Mouse (Mus musculus) lung, embryonic 16.5 days (tissue): ENCODE measurements at regions not wholly inside any gene's neighbourhood (a gene's known extent, or its start where the extent isn't known, plus 50 kb on each side); places are given as distances from the start of the nearest gene placed in this dataset.

Experiments used
- ATAC-seq: fragments of 200-750 bp; cut with Nextera tagmentation; 2 replicates; pipeline ENCODE4 v1.8.0; 2017; ENCODE audit warnings: low read depth, mild to moderate bottlenecking, moderate library complexity
- H3K27ac ChIP-seq: fragments of 300-500 bp; sonication (generic); 2 replicates; pipeline ENCODE4 v1.5.1; 2014; ENCODE audit warnings: mild to moderate bottlenecking, control low read depth, low read length
- H3K27me3 ChIP-seq: fragments of 300-500 bp; sonication (generic); 2 replicates; pipeline ENCODE4 v1.6.1; 2014; ENCODE audit warnings: low read depth, low read length, mixed read lengths; ENCODE audit not compliant: control insufficient read depth, insufficient read depth
- H3K36me3 ChIP-seq: fragments of 300-500 bp; sonication (generic); 2 replicates; pipeline ENCODE4 v1.6.1; 2014; ENCODE audit warnings: low read length; ENCODE audit not compliant: control insufficient read depth, insufficient read depth
- H3K4me1 ChIP-seq: fragments of 300-500 bp; sonication (generic); replicated peaks from 2 replicates; pipeline ENCODE4 v1.6.1; 2014; ENCODE audit warnings: low read length, mixed read lengths; ENCODE audit not compliant: control insufficient read depth, insufficient read depth
- H3K4me2 ChIP-seq: fragments of 300-500 bp; sonication (generic); 2 replicates; pipeline ENCODE4 v1.6.1; 2014; ENCODE audit warnings: low read depth, low read length, control low read depth
- H3K4me3 ChIP-seq: fragments of 300-500 bp; sonication (generic); 2 replicates; pipeline ENCODE4 v1.5.1; 2014; ENCODE audit warnings: mild to moderate bottlenecking, low read length, control low read depth
- H3K9ac ChIP-seq: fragments of 300-500 bp; sonication (generic); 2 replicates; pipeline ENCODE4 v1.6.1; 2014; ENCODE audit warnings: low read length, control low read depth
- H3K9me3 ChIP-seq: fragments of 300-500 bp; sonication (generic); 2 replicates; pipeline ENCODE4 v1.6.1; 2016; ENCODE audit warnings: low read length; ENCODE audit not compliant: control insufficient read depth
- WGBS: fragments of 180-500 bp; shearing (Covaris S2); extraction: QIAGEN DNeasy Blood & Tissue Kit; methylation state at CpG from one replicate; pipeline ENCODE4 v1.1.7; 2014; 5-methylcytosine and 5-hydroxymethylcytosine counted together

GRCm38 (mm10) chr3:121618561-121618960 is 52.0 kb upstream of the 4930432M17Rik start:
- ATAC-seq: no peak
- Histone ChIP-seq H3K27ac (no peak overlapping the region), H3K9me3 (no peaks in the 10 kb centered on the region), H3K4me2 (no peak overlapping the region), H3K4me3 (no peak overlapping the region), H3K27me3 (no peaks in the 10 kb centered on the region), H3K9ac (no peak overlapping the region), H3K4me1 (no peaks in the 10 kb centered on the region; the same call in 1 of the 2 replicates), H3K36me3 (no peaks in the 10 kb centered on the region)
- WGBS: 41% methylated on average over 2 of the region's 2 CpGs

DNA sequence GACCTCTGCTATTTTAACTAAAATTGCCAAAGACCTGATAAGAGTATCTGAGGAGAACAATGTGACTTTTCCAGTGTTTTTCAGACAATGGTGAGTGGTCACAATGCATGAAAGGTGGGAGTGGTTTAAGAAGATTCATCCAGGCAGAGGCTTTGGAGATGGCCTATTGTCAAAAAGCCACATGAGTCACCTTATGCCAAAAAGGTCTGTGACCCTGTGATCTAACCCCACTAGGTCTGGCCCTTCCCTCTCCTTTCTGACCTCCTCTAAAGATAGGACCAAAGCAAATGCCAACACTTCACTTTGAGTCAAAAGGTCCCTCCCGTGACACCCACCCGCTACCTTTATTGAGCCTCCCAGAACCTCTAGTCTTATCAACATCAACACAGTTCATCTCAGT is 52.4 kb upstream of the 4930432M17Rik start:
- Histone ChIP-seq H3K27me3 (no peaks in the 10 kb centered on the region), H3K9ac (no peak overlapping the region), H3K4me3 (no peak overlapping the region), H3K4me2 (no peak overlapping the region), H3K4me1 (no peaks in the 10 kb centered on the region; the same call in 1 of the 2 replicates), H3K36me3 (no peaks in the 10 kb centered on the region), H3K27ac (no peak overlapping the region), H3K9me3 (no peaks in the 10 kb centered on the region)
- WGBS: 65% methylated on average over 2 of the region's 2 CpGs
- ATAC-seq: no peak

- WGBS: 25% methylated on average over 7 of the region's 7 CpGs
- Histone ChIP-seq H3K36me3 (no peaks in the 10 kb centered on the region), H3K27me3 (no peaks in the 10 kb centered on the region), H3K9me3 (no peaks in the 10 kb centered on the region), H3K9ac (no peak overlapping the region), H3K4me3 (no peak overlapping the region), H3K27ac (no peak overlapping the region; the same call in 1 of the 2 replicates), H3K4me2 (no peak overlapping the region), H3K4me1 (no peaks in the 10 kb centered on the region; the same call in 1 of the 2 replicates)
- peak; percentile 58; the same call in 1 of the 2 replicates for ATAC-seq
These were observed 53.2 kb upstream of the 4930432M17Rik start for GRCm38 (mm10) chr3:121617351-121617750.

GRCm38 (mm10) chr3:121616075-121616474 is 54.5 kb upstream of the 4930432M17Rik start:
- H3K9ac ChIP-seq: no peak overlapping the region
- H3K27ac ChIP-seq: no peak overlapping the region
- no peak overlapping the region for H3K4me2 ChIP-seq
- H3K27me3 ChIP-seq: no peaks in the 10 kb centered on the region
- 91% methylated on average over 5 of the region's 5 CpGs for WGBS
- ATAC-seq: no peak
- H3K4me1 ChIP-seq: no peaks in the 10 kb centered on the region; the same call in 1 of the 2 replicates
- no peaks in the 10 kb centered on the region for H3K36me3 ChIP-seq
- H3K9me3 ChIP-seq: no peaks in the 10 kb centered on the region
- H3K4me3 ChIP-seq: no peak overlapping the region

- no peaks in the 10 kb centered on the region for H3K36me3 ChIP-seq
- H3K4me2 ChIP-seq: no peak overlapping the region
- no peak overlapping the region for H3K9ac ChIP-seq
- H3K9me3 ChIP-seq: no peaks in the 10 kb centered on the region
- no peaks in the 10 kb centered on the region; the same call in 1 of the 2 replicates for H3K4me1 ChIP-seq
- ATAC-seq: no peak
- 77% methylated on average over 7 of the region's 7 CpGs for WGBS
- no peak overlapping the region for H3K4me3 ChIP-seq
- no peaks in the 10 kb centered on the region for H3K27me3 ChIP-seq
- no peak overlapping the region for H3K27ac ChIP-seq
These were observed 55.8 kb upstream of the 4930432M17Rik start for GRCm38 (mm10) chr3:121614741-121615140.

DNA sequence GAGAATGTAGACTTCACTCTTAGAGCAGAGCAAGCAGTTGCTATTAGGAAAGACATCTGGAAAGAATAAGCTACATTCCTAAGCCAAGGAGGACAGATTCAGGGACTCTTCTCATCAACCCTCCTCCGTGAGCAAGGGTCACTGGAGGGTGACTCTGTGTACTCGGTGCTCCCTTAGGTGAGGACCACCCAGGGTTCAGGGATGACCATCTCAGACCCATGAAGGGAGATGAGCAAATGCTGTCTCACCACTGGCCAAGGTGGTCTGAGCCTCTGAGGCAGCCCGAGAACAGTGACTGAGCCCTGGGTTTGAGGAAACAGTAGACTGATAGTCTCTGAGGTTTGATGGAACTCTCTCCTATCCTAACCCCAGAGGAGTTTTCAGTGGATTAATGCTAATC is 57.3 kb upstream of the 4930432M17Rik start:
- no peak overlapping the region for H3K27ac ChIP-seq
- WGBS: 63% methylated on average over 3 of the region's 3 CpGs

DNA sequence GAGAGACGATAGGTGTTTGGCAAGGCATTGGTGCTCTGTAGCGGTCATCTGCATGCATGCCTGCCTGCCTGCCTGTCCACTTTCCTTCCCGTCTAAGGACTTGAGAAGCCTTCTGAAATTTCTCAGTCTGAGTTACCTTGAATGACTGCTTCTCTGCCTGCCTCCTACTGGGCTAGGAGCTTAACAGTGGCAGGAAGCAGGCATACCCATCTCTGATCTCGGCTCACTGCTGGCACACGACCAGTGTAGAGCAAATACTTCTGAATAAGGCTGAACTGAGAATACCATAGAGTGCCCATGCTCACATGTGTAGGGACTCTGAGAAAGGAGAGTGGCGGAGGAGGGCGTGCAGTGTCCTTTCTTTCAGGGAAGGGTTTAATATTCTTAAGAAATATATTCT is 60.7 kb upstream of the 4930432M17Rik start:
- Histone ChIP-seq H3K9me3 (no peaks in the 10 kb centered on the region), H3K36me3 (no peaks in the 10 kb centered on the region), H3K27ac (no peak overlapping the region), H3K4me2 (no peak overlapping the region), H3K27me3 (no peaks in the 10 kb centered on the region), H3K4me1 (peaks cover 5% of the 10 kb centered on the region; the same call in 1 of the 2 replicates), H3K9ac (no peak overlapping the region), H3K4me3 (no peak overlapping the region)
- ATAC-seq: peak; percentile 54; the same call in 1 of the 2 replicates
- 59% methylated on average over 7 of the region's 7 CpGs for WGBS

More for the DNA sequence above, 57.3 kb upstream of the 4930432M17Rik start:
- Histone ChIP-seq H3K27me3 (no peaks in the 10 kb centered on the region), H3K4me3 (no peak overlapping the region), H3K36me3 (no peaks in the 10 kb centered on the region), H3K9me3 (no peaks in the 10 kb centered on the region), H3K4me2 (no peak overlapping the region), H3K4me1 (no peaks in the 10 kb centered on the region; the same call in 1 of the 2 replicates), H3K9ac (no peak overlapping the region)
- no peak for ATAC-seq

GRCm38 (mm10) chr3:121609090-121609489 is 61.5 kb upstream of the 4930432M17Rik start:
- Histone ChIP-seq H3K9ac (no peak overlapping the region), H3K27ac (no peak overlapping the region)
- 34% methylated on average over 7 of the region's 7 CpGs for WGBS

GRCm38 (mm10) chr3:121604737-121605136 is 65.8 kb upstream of the 4930432M17Rik start:
- Histone ChIP-seq H3K27ac (peak overlapping the region; percentile 82), H3K9me3 (no peaks in the 10 kb centered on the region), H3K36me3 (no peaks in the 10 kb centered on the region), H3K4me2 (no peak overlapping the region), H3K27me3 (no peaks in the 10 kb centered on the region), H3K9ac (no peak overlapping the region), H3K4me3 (no peak overlapping the region), H3K4me1 (peaks cover 28% of the 10 kb centered on the region)
- ATAC-seq: peak; percentile 89
- WGBS: 38% methylated on average over 6 of the region's 6 CpGs

More at GRCm38 (mm10) chr3:121609090-121609489, 61.5 kb upstream of the 4930432M17Rik start:
- no peaks in the 10 kb centered on the region for H3K9me3 ChIP-seq
- peaks cover 12% of the 10 kb centered on the region for H3K4me1 ChIP-seq
- no peaks in the 10 kb centered on the region for H3K27me3 ChIP-seq
- ATAC-seq: no peak
- H3K36me3 ChIP-seq: no peaks in the 10 kb centered on the region
- no peak overlapping the region for H3K4me2 ChIP-seq
- no peak overlapping the region for H3K4me3 ChIP-seq

DNA sequence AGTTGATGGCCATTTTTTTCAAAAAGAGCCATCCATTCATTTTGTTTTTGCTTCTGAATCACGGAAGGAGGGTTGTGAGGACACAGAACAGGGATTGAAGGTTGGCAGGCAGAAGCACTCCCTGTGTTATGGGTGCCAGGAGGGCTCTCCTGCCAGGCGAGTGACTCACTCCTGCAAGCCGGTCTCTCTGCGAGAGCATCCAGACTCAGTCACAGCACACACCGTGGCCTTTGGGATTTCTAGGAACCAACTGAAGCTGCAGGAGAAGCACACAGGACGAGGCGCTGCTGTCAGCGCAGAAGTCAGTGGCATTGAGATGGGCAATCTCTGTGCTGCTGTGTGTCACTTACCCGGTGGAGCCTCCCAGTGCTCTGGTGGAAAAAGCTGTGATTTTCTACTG is 66.5 kb upstream of the 4930432M17Rik start:
- WGBS: 72% methylated on average over 9 of the region's 9 CpGs
- H3K9me3 ChIP-seq: no peaks in the 10 kb centered on the region
- H3K27ac ChIP-seq: peak overlapping the region; percentile 73
- peaks cover 28% of the 10 kb centered on the region for H3K4me1 ChIP-seq
- peak; percentile 4; the same call in 1 of the 2 replicates for ATAC-seq
- H3K4me2 ChIP-seq: no peak overlapping the region
- no peak overlapping the region for H3K4me3 ChIP-seq
- H3K27me3 ChIP-seq: no peaks in the 10 kb centered on the region
- no peak overlapping the region for H3K9ac ChIP-seq
- no peaks in the 10 kb centered on the region for H3K36me3 ChIP-seq
